In the genomic region with DNA sequence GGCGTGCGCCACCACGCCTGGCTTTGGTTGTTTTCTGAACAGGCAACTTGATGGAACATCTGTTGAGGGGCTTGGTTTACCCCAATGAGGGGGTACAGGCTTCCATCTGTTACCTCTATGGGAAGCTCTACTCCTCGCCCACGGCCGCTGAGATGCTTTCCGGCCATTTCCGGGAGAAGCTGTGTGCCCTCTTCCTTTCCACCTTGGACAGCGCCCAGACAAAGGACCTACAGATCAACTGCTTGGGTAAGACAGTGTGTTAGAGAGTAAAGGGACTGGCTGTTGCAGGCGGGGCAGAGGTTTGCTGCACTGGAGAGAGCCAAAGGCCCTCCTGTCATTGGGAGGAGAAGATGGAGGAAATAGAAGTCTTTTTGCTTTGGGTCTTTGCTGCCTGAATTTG, we compare ENCODE assay signal across 21 mouse cellular contexts. TPM values are rescaled to one million over a fixed set of nuclear protein-coding genes. Genes with fewer than 3 reads are reported as not detected.
DNase-seq lines count a peak whose midpoint lies in the region; TF ChIP-seq lines count a peak whose summit lies in the region.
"Had no signal": no experiment of that assay in that cellular context is flagged by ENCODE, and none has a peak within 500 bp of the region (broad histone marks: within the 10 kb centered on the region; RNA-seq: fewer than 3 reads in every experiment).

No protein-coding gene starts in this region.

- peak; percentile 21 for DNase-seq in kidney, postnatal 10 days
- no peak for DNase-seq in kidney, postnatal 14 days
- DNase-seq in ES-E14 (ENCODE audit: low read depth, low spot score) = peak; percentile 56
- peak; percentile 36 for DNase-seq in embryo, embryonic 10.5 days (ENCODE audit: low spot score)
- DNase-seq in mesoderm, embryonic 11.5 days (ENCODE audit: low read depth, low spot score) = peak; percentile 39
- DNase-seq in retina, postnatal 1 day = no peak
- DNase-seq in heart, postnatal 4 days = no peak
- DNase-seq in T-cell, adult 2 months (ENCODE audit: low spot score) = no peak
- DNase-seq: adrenal gland, adult 8-10 months; cerebellum, adult 9-11 months; kidney, adult 8-10 months; left cerebral cortex, postnatal 4 days; lung, adult 18-20 months; lung, postnatal 36 days; right cerebral cortex, postnatal 4 days had no signal

- H3K4me1 ChIP-seq in ES-E14 (ENCODE audit: control insufficient read depth in 2 of 2, insufficient read depth in 2 of 2, low read length in 2 of 2, poor library complexity in 1 of 2) = no peaks in the 10 kb centered on the region; a peak in 1 of 4 replicates
- H3K4me1 ChIP-seq: hindbrain, embryonic 12.5 days had no signal

- no peak overlapping the region for H3K4me3 ChIP-seq in ES-E14 (ENCODE audit: insufficient read depth in 1 of 2, low read depth in 1 of 2, low read length in 2 of 2, poor library complexity in 1 of 2, severe bottlenecking in 1 of 2)
- H3K4me3 ChIP-seq: hindbrain, embryonic 12.5 days; layer of hippocampus, adult 2 months had no signal

- no peaks in the 10 kb centered on the region; the same call in 1 of the 2 replicates for H3K9me3 ChIP-seq in ES-E14 (ENCODE audit: control insufficient read depth, insufficient read depth, low read depth, low read length)
- H3K9me3 ChIP-seq: hindbrain, embryonic 12.5 days had no signal

- H3K36me3 ChIP-seq in ES-E14 (ENCODE audit: control insufficient read depth, insufficient read depth, low read length, poor library complexity, severe bottlenecking) = no peaks in the 10 kb centered on the region
- H3K36me3 ChIP-seq: hindbrain, embryonic 12.5 days had no signal

- in situ Hi-C loops in ES-E14 (cut with MboI; ENCODE audit: low sequenced_read_pairs in 2 of 2, unreplicated experiment in 2 of 2) = no loop called here

- H3K9ac ChIP-seq in ES-E14 (ENCODE audit: insufficient read depth, low read depth, low read length, poor library complexity, severe bottlenecking) = no peak overlapping the region
- H3K9ac ChIP-seq: hindbrain, embryonic 12.5 days had no signal

- no peak overlapping the region for H3K27ac ChIP-seq in ES-E14 (ENCODE audit: insufficient read depth, low read depth, low read length, poor library complexity, severe bottlenecking)
- H3K27ac ChIP-seq: hindbrain, embryonic 12.5 days; layer of hippocampus, adult 2 months; stomach, postnatal 0 days had no signal

TF ChIP-seq in ES-E14, 5 proteins besides CTCF, POLR2A, EP300 and RAD21:
- no peak for TF ChIP-seq CHD2 (IDR thresholded peaks at IDR 0.05; ENCODE audit: low read depth, low read length)
- no peak for TF ChIP-seq HCFC1 (IDR thresholded peaks at IDR 0.05; ENCODE audit: borderline replicate concordance, insufficient read depth, low read length)
- no peak for TF ChIP-seq ZNF384 (IDR thresholded peaks at IDR 0.05; ENCODE audit: low read depth, low read length)
- no peak for TF ChIP-seq ZC3H11A (IDR thresholded peaks at IDR 0.05; ENCODE audit: borderline replicate concordance, low read depth, low read length)
- TF ChIP-seq MAFK (IDR thresholded peaks at IDR 0.05; ENCODE audit: insufficient read depth, low read depth, low read length) = no peak
TF ChIP-seq in ES-E14: peak in this region for 0.

RNA-seq across cellular contexts. Expression of a gene that starts 10.1 kb away (rescaled TPM):
- 0.40 and 0.42 TPM in 2 replicates for total RNA-seq in ES-E14 (2012; rRNA removed)
- not detected for total RNA-seq in heart, postnatal 4 days (2021)
- total RNA-seq: heart, postnatal 10 days; megakaryocyte-erythroid progenitor cell, adult 5-6 weeks had no signal

RNA-seq across cellular contexts. Expression of a gene that starts 20.9 kb away (rescaled TPM):
- not detected in 2 replicates for total RNA-seq in ES-E14 (2012; rRNA removed)
- not detected for total RNA-seq in heart, postnatal 4 days (2021)
- total RNA-seq: adrenal gland, adult 8-10 months; gastrocnemius, postnatal 4 days; heart, postnatal 10 days; layer of hippocampus, adult 2 months; left cerebral cortex, postnatal 4 days; megakaryocyte-erythroid progenitor cell, adult 5-6 weeks had no signal

RNA-seq across cellular contexts. Expression of a gene that starts 32.5 kb away (rescaled TPM):
- 212 and 293 TPM in 2 replicates for total RNA-seq in ES-E14 (2012; rRNA removed)
- 10 to 100 TPM; 63.4 to 69.5 TPM for total RNA-seq in heart, postnatal 4 days (2021)

RNA-seq across cellular contexts. Expression of a gene that starts 46.2 kb away (rescaled TPM):
- total RNA-seq in ES-E14 (2012; rRNA removed) = 8.8 and 15.9 TPM in 2 replicates
- 10 to 100 TPM; 27.1 to 27.4 TPM for total RNA-seq in heart, postnatal 4 days (2021)

RNA-seq across cellular contexts. Expression of a gene that starts 47.8 kb away (rescaled TPM):
- 28.8 and 31.7 TPM in 2 replicates for total RNA-seq in ES-E14 (2012; rRNA removed)
- total RNA-seq in heart, postnatal 4 days (2021) = 1 to 10 TPM; 6.1 to 8.3 TPM

Comparison
In these comparisons a context has a peak if more than half of its experiments do, and no peak if none do; other contexts are left out.
1. DNase-seq: peak in kidney, postnatal 10 days (single experiment), ES-E14 (single experiment), embryo, embryonic 10.5 days (single experiment) and mesoderm, embryonic 11.5 days (single experiment); none in kidney, postnatal 14 days (single experiment), retina, postnatal 1 day (single experiment), heart, postnatal 4 days (single experiment) and T-cell, adult 2 months (single experiment).